Mouse (Mus musculus): ENCODE results near the gene Krtap14.

GRCm38 (mm10) chr16:88869311-88869710, 43.4 kb upstream of the Krtap14 start, which contains the start of gene Krtap19-1:
- TF ChIP-seq HCFC1 (IDR thresholded peaks at IDR 0.05; ENCODE audit: borderline replicate concordance, insufficient read depth, low read length), result no peak
- TF ChIP-seq ZC3H11A (IDR thresholded peaks at IDR 0.05; ENCODE audit: borderline replicate concordance, low read depth, low read length), result no peak
- TF ChIP-seq CHD2 (IDR thresholded peaks at IDR 0.05; ENCODE audit: low read depth, low read length), result no peak
- TF ChIP-seq ZNF384 (IDR thresholded peaks at IDR 0.05; ENCODE audit: low read depth, low read length), result no peak
- no peak for TF ChIP-seq MAFK (IDR thresholded peaks at IDR 0.05; ENCODE audit: insufficient read depth, low read depth, low read length)
